Mouse (Mus musculus) liver, adult 2 months (tissue): ENCODE measurements at regions not wholly inside any gene's neighbourhood (a gene's known extent, or its start where the extent isn't known, plus 50 kb on each side); places are given as distances from the start of the nearest gene placed in this dataset.

ENCODE experiments used
- CTCF ChIP-seq: fragments of 200-500 bp; IDR thresholded peaks from 2 replicates; pipeline ENCODE4 v1.5.1; 2011; ENCODE audit warnings: low read depth, low read length, control low read depth
- POLR2A ChIP-seq: fragments of 200-500 bp; IDR thresholded peaks from 2 replicates; pipeline ENCODE4 v1.6.1; 2011; ENCODE audit warnings: low read length, control low read depth; ENCODE audit not compliant: insufficient read depth; ENCODE audit errors: extremely low read depth

DNA sequence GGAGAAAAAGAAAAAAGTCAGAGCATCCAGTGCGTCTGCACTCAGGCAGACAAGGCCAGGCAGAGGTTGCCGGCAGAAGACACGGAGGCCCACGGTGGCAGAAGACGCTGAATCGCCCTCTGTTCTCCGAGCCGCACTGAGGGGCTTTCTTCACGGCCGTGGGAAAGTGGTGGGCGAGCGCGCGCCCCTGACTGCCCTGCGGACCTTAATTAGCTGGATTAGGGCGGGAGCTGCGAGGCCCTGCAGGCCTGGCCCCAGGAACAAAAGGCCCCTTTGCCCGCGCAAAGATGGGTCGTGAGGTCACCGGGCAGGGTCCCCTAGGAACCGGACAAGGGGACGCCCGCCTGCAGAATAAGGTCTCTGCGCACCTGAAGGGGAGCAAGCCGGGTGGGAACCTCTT lies 120.6 kb downstream of the Zfp36l2 start:
- TF ChIP-seq POLR2A (no peak), CTCF (no peak)
